Mouse (Mus musculus) hindbrain, embryonic 13.5 days (tissue): ENCODE results near the gene Robo1. TPM values are rescaled to one million over a fixed set of nuclear protein-coding genes. Genes with fewer than 3 reads are reported as not detected.

ENCODE experiments used
- ATAC-seq: fragments of 200-750 bp; cut with Nextera tagmentation; 2 replicates; pipeline ENCODE4 v1.8.0; 2017; ENCODE audit warnings: moderate TSS enrichment; ENCODE audit not compliant: low FRiP score
- H3K27ac ChIP-seq: fragments of 300-500 bp; sonication (generic); 2 replicates; pipeline ENCODE4 v1.5.1; 2015; ENCODE audit warnings: inconsistent platforms, mild to moderate bottlenecking, moderate library complexity
- H3K27me3 ChIP-seq: fragments of 300-500 bp; sonication (generic); 2 replicates; pipeline ENCODE4 v1.6.1; 2015; ENCODE audit warnings: mild to moderate bottlenecking, inconsistent platforms
- H3K36me3 ChIP-seq: fragments of 300-500 bp; sonication (generic); 2 replicates; pipeline ENCODE4 v1.6.1; 2015; ENCODE audit warnings: mild to moderate bottlenecking, inconsistent platforms
- H3K4me1 ChIP-seq: fragments of 300-500 bp; sonication (generic); replicated peaks from 2 replicates; pipeline ENCODE4 v1.6.1; 2015; ENCODE audit warnings: inconsistent platforms
- H3K4me2 ChIP-seq: fragments of 300-500 bp; sonication (generic); 2 replicates; pipeline ENCODE4 v1.6.1; 2015; ENCODE audit warnings: inconsistent platforms, mild to moderate bottlenecking, moderate library complexity
- H3K4me3 ChIP-seq: fragments of 300-500 bp; sonication (generic); 2 replicates; pipeline ENCODE4 v1.5.1; 2015; ENCODE audit warnings: mild to moderate bottlenecking, inconsistent platforms
- H3K9ac ChIP-seq: fragments of 300-500 bp; sonication (generic); 2 replicates; pipeline ENCODE4 v1.6.1; 2015; ENCODE audit warnings: mild to moderate bottlenecking, inconsistent platforms
- H3K9me3 ChIP-seq: fragments of 300-500 bp; sonication (generic); 2 replicates; pipeline ENCODE4 v1.6.1; 2016; ENCODE audit warnings: inconsistent platforms
- WGBS: fragments of 180-500 bp; shearing (Covaris S2); methylation state at CpG from one replicate; pipeline ENCODE4 v1.1.7; 2015; 5-methylcytosine and 5-hydroxymethylcytosine counted together
- polyA plus RNA-seq: library from polyadenylated mRNA; unstranded; fragments of >200 nt; fragmentation: Nextera tagmentation; extraction: Ambion mirVana; gene quantifications from 2 replicates; pipeline ENCODE4 v1.2.1, GENCODE M21; 2015

Robo1 gene
- polyA plus RNA-seq, 1 experiment from 2014 or later, result 54.4 TPM

GRCm38 (mm10) chr16:72791181-72791705 is 483.1 kb downstream of the Robo1 start:
- Histone ChIP-seq H3K4me2 (no peak overlapping the region), H3K27me3 (no peaks in the 10 kb centered on the region), H3K9me3 (no peaks in the 10 kb centered on the region), H3K36me3 (no peaks in the 10 kb centered on the region), H3K4me1 (peaks cover 29% of the 10 kb centered on the region), H3K4me3 (no peak overlapping the region), H3K27ac (no peak overlapping the region), H3K9ac (no peak overlapping the region)
- no peak for ATAC-seq
- WGBS, result 92% methylated on average over 9 of the region's 9 CpGs

DNA sequence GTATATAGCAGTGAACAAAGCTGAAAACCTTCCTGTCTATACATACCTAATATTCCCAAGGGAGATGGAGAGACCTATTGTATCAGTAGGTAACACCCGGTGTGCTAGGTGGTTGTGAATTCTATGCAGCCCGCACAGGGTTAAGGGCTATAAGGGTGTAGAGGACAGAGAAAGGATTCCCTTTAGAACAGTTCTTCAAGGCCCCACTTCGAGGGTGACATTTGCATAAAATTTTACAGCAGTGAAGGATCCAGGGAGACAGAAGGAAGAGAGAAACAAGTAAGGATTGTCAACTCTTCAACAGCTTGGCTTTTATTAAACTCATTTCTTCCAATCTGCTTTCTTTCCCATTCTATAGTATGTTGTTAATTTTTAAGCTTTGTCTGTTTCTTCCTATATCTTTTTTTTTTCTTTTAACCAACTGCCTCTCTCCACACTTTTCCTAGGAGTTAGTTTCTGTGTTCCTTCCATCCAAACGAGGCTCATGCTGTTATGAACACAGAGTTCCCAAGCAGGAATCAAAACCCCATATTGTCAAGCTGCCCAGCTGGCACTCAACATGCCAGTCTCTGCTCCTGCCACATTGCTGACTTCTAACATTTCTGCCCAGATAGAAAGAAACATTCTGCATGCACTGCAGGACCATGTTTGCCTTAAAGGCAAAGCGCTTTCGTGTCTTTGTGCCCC is 486.7 kb downstream of the Robo1 start:
- H3K27ac ChIP-seq, result peak overlapping the region; percentile 66
- H3K4me2 ChIP-seq, result no peak overlapping the region
- 57% methylated on average over 6 of the region's 6 CpGs for WGBS
- H3K4me3 ChIP-seq, result no peak overlapping the region
- no peaks in the 10 kb centered on the region for H3K9me3 ChIP-seq
- no peak overlapping the region for H3K9ac ChIP-seq
- 0 out of 2 replicates have a peak, but pooled peaks have one; percentile 39 for ATAC-seq
- H3K4me1 ChIP-seq, result peaks cover 22% of the 10 kb centered on the region
- H3K36me3 ChIP-seq, result no peaks in the 10 kb centered on the region
- H3K27me3 ChIP-seq, result no peaks in the 10 kb centered on the region

DNA sequence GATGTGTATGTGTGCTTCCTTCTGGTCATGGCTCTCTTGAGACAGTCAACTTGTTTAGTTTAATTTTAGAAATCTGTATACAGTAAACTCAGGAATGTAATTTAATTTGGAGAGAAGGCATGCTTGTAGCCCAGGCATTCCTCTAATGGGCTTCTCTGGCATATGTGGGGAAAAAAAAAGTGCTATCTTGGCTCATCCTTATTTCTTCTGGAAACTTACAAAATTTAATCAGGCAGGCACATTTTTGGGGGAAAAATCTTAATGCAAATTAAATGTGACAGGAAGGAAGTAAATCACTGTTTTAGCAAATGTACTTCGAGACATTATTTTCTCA is 487.2 kb downstream of the Robo1 start:
- H3K9ac ChIP-seq, result no peak overlapping the region
- no peaks in the 10 kb centered on the region for H3K36me3 ChIP-seq
- no peaks in the 10 kb centered on the region for H3K27me3 ChIP-seq
- no peak overlapping the region for H3K4me3 ChIP-seq
- no peaks in the 10 kb centered on the region for H3K9me3 ChIP-seq
- ATAC-seq, result no peak
- peak overlapping the region; percentile 66; the same call in 1 of the 2 replicates for H3K27ac ChIP-seq
- H3K4me1 ChIP-seq, result peaks cover 27% of the 10 kb centered on the region
- 82% methylated on average over 1 of the region's 1 CpGs for WGBS
- H3K4me2 ChIP-seq, result no peak overlapping the region

DNA sequence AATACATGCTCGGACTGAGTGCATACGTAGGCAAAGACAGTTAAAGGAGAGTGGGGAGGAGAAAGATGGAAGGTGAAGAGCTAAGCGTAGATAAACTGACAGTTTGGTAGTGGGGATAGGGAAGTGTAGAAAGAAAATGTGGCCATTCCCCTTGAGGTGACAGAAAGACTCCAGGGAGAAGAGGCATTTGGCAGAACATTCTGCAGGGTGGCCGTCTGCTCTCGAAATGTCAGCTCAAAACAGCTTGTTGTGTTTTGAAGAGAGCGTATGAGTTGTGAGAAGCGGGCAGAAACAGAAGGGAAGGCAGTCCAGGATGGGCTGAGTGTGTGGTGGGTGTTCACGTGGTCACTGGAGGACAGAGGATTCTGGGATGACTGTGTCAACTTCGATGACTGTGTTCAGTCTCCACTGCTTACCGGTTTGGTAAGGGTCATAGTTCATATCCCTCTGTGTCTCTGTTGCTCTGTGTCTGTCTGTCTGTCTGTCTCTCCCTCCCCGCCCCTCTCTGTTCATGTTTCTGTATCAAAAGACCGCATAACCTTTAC is 490.4 kb downstream of the Robo1 start:
- Histone ChIP-seq H3K4me2 (no peak overlapping the region), H3K36me3 (no peaks in the 10 kb centered on the region), H3K27ac (no peak overlapping the region), H3K4me1 (peaks cover 35% of the 10 kb centered on the region), H3K4me3 (no peak overlapping the region), H3K9ac (no peak overlapping the region), H3K27me3 (no peaks in the 10 kb centered on the region), H3K9me3 (no peaks in the 10 kb centered on the region)
- no peak for ATAC-seq
- 85% methylated on average over 12 of the region's 12 CpGs for WGBS

DNA sequence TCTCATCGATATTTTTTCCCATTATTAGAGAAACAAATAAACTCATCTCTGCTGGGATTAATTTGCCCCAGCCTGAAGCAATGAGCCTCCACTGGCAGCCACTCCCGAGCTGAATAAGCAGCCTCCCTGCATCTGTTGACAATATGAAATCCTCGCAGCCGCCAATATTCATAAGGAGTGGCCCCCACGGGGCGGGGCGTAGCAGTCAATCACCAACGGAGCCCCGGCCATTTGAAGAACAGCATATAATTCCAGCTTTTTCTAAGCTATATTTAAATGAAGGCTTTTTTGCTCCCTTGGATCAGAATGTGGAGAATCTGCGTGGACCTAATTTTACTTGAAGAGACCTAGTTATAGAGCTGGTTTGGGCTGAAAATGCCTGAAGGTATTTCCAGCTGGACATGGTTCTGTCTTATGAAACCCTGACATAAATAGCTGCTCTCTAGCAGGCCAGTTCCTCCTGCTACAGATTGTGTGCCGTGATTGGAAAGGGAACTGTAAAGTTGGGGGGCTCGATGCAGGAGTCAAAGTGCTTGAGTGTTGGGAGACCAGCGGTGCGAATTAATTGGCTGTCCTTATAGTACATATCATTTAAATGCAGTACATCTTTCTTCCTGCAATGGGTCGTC is 492.1 kb downstream of the Robo1 start:
- no peaks in the 10 kb centered on the region for H3K36me3 ChIP-seq
- peak overlapping the region; percentile 35; the same call in 1 of the 2 replicates for H3K9ac ChIP-seq
- WGBS, result 40% methylated on average over 15 of the region's 15 CpGs
- H3K27ac ChIP-seq, result peak overlapping the region; percentile 78
- H3K4me1 ChIP-seq, result peaks cover 26% of the 10 kb centered on the region
- H3K4me3 ChIP-seq, result no peak overlapping the region
- no peaks in the 10 kb centered on the region for H3K9me3 ChIP-seq
- peak overlapping the region; percentile 36 for H3K4me2 ChIP-seq
- H3K27me3 ChIP-seq, result no peaks in the 10 kb centered on the region
- ATAC-seq, result peak; percentile 65

DNA sequence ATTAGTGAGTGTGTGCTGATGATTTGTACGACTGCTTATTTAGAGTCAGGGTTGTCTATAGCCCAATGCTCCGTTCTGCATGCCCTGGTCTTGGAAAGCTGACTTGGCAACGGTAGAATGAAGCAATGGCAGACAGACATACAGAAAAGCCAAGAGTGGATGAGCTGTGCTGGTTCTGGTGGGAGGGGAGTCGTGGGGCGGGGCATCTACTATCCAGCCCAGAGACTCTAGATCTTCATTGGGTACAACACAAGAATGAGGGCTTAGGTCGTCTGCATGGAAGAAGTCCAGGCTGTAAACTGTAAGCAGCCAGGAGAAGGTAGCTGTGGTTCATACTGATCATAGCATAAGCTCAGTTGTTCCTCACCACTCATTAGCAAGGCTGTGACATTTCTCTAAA is 492.7 kb downstream of the Robo1 start:
- H3K4me3 ChIP-seq, result no peak overlapping the region
- no peaks in the 10 kb centered on the region for H3K36me3 ChIP-seq
- H3K27ac ChIP-seq, result peak overlapping the region; percentile 78
- no peaks in the 10 kb centered on the region for H3K27me3 ChIP-seq
- H3K9me3 ChIP-seq, result no peaks in the 10 kb centered on the region
- peak; percentile 57; the same call in 1 of the 2 replicates for ATAC-seq
- 87% methylated on average over 6 of the region's 6 CpGs for WGBS
- H3K4me1 ChIP-seq, result peaks cover 20% of the 10 kb centered on the region
- no peak overlapping the region for H3K9ac ChIP-seq
- peak overlapping the region; percentile 36; the same call in 1 of the 2 replicates for H3K4me2 ChIP-seq

GRCm38 (mm10) chr16:72808351-72808750 is 500.2 kb downstream of the Robo1 start:
- peak overlapping the region; percentile 35; the same call in 1 of the 2 replicates for H3K27ac ChIP-seq
- 62% methylated on average over 10 of the region's 10 CpGs for WGBS
- ATAC-seq, result no peak

DNA sequence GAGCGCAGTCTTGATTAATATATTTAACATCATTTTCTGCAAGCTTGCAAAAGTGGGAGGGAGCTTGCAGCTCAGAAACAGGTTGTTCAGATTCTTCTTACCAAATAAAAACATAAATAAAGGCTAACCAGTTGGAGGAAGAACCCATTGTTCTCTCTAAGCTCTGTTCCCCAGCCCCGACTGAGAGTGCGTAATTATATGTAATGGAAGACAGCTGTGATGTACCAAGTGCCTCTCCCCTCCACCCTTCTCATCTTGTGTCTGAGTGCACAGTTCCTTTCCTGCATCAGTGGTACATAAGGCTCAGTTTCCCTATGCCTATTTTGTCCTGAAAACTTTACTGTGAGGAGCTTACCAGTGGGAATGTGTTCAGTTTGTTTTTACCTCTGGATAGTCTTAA is 502.8 kb downstream of the Robo1 start:
- Histone ChIP-seq H3K27ac (0 out of 2 replicates have a peak overlapping the region, but pooled peaks have one; percentile 30), H3K4me2 (no peak overlapping the region), H3K27me3 (no peaks in the 10 kb centered on the region), H3K4me1 (peaks cover 17% of the 10 kb centered on the region), H3K4me3 (no peak overlapping the region), H3K36me3 (no peaks in the 10 kb centered on the region), H3K9ac (no peak overlapping the region), H3K9me3 (no peaks in the 10 kb centered on the region)
- no peak for ATAC-seq
- 42% methylated on average over 3 of the region's 3 CpGs for WGBS

More at GRCm38 (mm10) chr16:72808351-72808750, 500.2 kb downstream of the Robo1 start:
- Histone ChIP-seq H3K27me3 (no peaks in the 10 kb centered on the region), H3K36me3 (no peaks in the 10 kb centered on the region), H3K4me3 (no peak overlapping the region), H3K9ac (no peak overlapping the region), H3K4me2 (no peak overlapping the region), H3K9me3 (no peaks in the 10 kb centered on the region), H3K4me1 (peaks cover 17% of the 10 kb centered on the region)

DNA sequence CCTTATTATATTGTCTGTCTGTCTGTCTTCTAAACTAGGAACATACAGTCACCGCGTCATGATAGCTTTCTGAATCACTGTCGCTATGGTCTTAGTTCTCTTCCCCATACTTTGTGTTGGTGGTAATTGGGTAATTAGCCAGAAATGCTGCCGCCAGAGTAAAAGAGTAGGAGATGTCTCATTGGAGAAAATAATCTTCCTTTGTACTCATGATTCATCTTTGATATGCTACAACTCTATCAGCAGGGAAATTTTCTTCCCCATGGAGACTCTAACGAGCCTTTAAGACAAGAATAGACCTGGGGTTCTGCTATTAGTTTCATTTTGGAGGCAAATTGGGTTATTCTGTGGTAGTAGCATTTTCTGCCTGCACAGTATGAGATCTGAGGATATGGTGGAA is 503.4 kb downstream of the Robo1 start:
- no peak overlapping the region for H3K4me3 ChIP-seq
- no peak overlapping the region for H3K9ac ChIP-seq
- H3K27ac ChIP-seq, result no peak overlapping the region
- H3K9me3 ChIP-seq, result no peaks in the 10 kb centered on the region
- H3K27me3 ChIP-seq, result no peaks in the 10 kb centered on the region
- no peaks in the 10 kb centered on the region for H3K36me3 ChIP-seq
- 50% methylated on average over 5 of the region's 5 CpGs for WGBS
- H3K4me2 ChIP-seq, result no peak overlapping the region
- ATAC-seq, result no peak
- H3K4me1 ChIP-seq, result peaks cover 17% of the 10 kb centered on the region

GRCm38 (mm10) chr16:72811908-72812307 is 503.8 kb downstream of the Robo1 start:
- H3K9ac ChIP-seq, result no peak overlapping the region
- no peak overlapping the region for H3K4me3 ChIP-seq
- no peaks in the 10 kb centered on the region for H3K27me3 ChIP-seq
- H3K9me3 ChIP-seq, result no peaks in the 10 kb centered on the region
- ATAC-seq, result no peak
- H3K4me1 ChIP-seq, result peaks cover 17% of the 10 kb centered on the region
- H3K4me2 ChIP-seq, result no peak overlapping the region
- 57% methylated on average over 3 of the region's 3 CpGs for WGBS
- H3K27ac ChIP-seq, result no peak overlapping the region; the same call in 1 of the 2 replicates
- H3K36me3 ChIP-seq, result no peaks in the 10 kb centered on the region

DNA sequence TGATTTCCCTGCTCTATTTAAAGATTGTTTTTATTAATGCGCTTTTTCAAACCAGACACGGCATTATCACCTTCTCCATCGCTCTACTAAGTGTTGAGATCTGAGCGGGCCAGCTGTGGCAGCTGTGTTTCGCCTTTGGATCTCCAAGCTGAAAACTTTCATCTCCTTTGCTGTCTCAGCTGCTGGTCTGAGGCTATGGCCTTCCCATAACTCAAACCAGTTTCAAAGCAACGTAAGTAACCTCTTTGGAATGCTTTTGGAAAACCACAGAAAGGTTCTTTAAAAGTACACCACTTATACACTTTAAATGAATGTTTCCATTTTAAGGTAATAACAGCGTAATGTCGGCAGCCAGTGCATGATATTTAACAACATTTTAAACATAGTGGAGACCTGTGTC is 520.3 kb downstream of the Robo1 start:
- no peak overlapping the region for H3K4me3 ChIP-seq
- H3K4me2 ChIP-seq, result no peak overlapping the region
- H3K4me1 ChIP-seq, result peaks cover 9% of the 10 kb centered on the region
- H3K36me3 ChIP-seq, result no peaks in the 10 kb centered on the region
- no peak overlapping the region for H3K9ac ChIP-seq
- no peak for ATAC-seq
- 79% methylated on average over 8 of the region's 8 CpGs for WGBS
- H3K27ac ChIP-seq, result no peak overlapping the region
- H3K27me3 ChIP-seq, result no peaks in the 10 kb centered on the region
- H3K9me3 ChIP-seq, result no peaks in the 10 kb centered on the region

- ATAC-seq, result no peak
- no peak overlapping the region for H3K4me2 ChIP-seq
- H3K27me3 ChIP-seq, result no peaks in the 10 kb centered on the region
- no peak overlapping the region for H3K4me3 ChIP-seq
- no peaks in the 10 kb centered on the region for H3K36me3 ChIP-seq
- H3K27ac ChIP-seq, result no peak overlapping the region
- no peak overlapping the region for H3K9ac ChIP-seq
- WGBS, result 50% methylated on average over 8 of the region's 8 CpGs
- H3K9me3 ChIP-seq, result no peaks in the 10 kb centered on the region
- peaks cover 9% of the 10 kb centered on the region for H3K4me1 ChIP-seq
These were observed 521.4 kb downstream of the Robo1 start for GRCm38 (mm10) chr16:72829530-72829929.
